Mouse (Mus musculus) cerebellum, adult 2 months (tissue): Measurements from ENCODE around the gene Fam32a. TPM values are rescaled to one million over a fixed set of nuclear protein-coding genes. Genes with fewer than 3 reads are reported as not detected.

Experiments used
- DNase-seq, 2 experiments: peaks; one replicate each; pipeline ENCODE4 v3.0.0; 2021
- H3K27ac ChIP-seq: fragments of 200-500 bp; 2 replicates; pipeline ENCODE4 v1.5.1; 2012; ENCODE audit warnings: low read length, control low read depth, inconsistent platforms; ENCODE audit not compliant: insufficient read depth
- H3K27me3 ChIP-seq: fragments of 200-500 bp; 2 replicates; pipeline ENCODE4 v1.6.1; 2012; ENCODE audit warnings: inconsistent platforms, mild to moderate bottlenecking, low read length, moderate library complexity; ENCODE audit not compliant: control insufficient read depth, insufficient read depth
- H3K4me1 ChIP-seq: fragments of 200-500 bp; 2 replicates; pipeline ENCODE4 v1.6.1; 2011; ENCODE audit warnings: low read length; ENCODE audit not compliant: control insufficient read depth, insufficient read depth
- H3K4me3 ChIP-seq: fragments of 200-500 bp; replicated peaks from 2 replicates; pipeline ENCODE3; 2011; ENCODE audit warnings: mild to moderate bottlenecking, low read depth, low read length, control low read depth; ENCODE audit not compliant: insufficient read depth
- CTCF ChIP-seq: fragments of 200-500 bp; IDR thresholded peaks from 2 replicates; pipeline ENCODE4 v1.5.1; 2011; ENCODE audit warnings: low read depth, mild to moderate bottlenecking, control low read depth, low read length, moderate library complexity, borderline replicate concordance; ENCODE audit not compliant: insufficient read depth
- POLR2A ChIP-seq: fragments of 200-500 bp; IDR thresholded peaks from 2 replicates; pipeline ENCODE4 v1.6.1; 2011; ENCODE audit warnings: low read length, control low read depth, borderline replicate concordance; ENCODE audit not compliant: insufficient read depth
- WGBS: fragments of 180-500 bp; shearing (Covaris S2); methylation state at CpG from one replicate; pipeline ENCODE4 v1.1.7; 2018; 5-methylcytosine and 5-hydroxymethylcytosine counted together
- polyA plus RNA-seq: library from polyadenylated mRNA; depleted of rRNA; stranded (reverse); fragments of >200 nt; gene quantifications from 2 replicates; pipeline ENCODE4 v1.2.3, GENCODE M21; 2012; rRNA removed

Gene Fam32a
- polyA plus RNA-seq: 71.2 and 78.5 TPM in 2 replicates

DNA sequence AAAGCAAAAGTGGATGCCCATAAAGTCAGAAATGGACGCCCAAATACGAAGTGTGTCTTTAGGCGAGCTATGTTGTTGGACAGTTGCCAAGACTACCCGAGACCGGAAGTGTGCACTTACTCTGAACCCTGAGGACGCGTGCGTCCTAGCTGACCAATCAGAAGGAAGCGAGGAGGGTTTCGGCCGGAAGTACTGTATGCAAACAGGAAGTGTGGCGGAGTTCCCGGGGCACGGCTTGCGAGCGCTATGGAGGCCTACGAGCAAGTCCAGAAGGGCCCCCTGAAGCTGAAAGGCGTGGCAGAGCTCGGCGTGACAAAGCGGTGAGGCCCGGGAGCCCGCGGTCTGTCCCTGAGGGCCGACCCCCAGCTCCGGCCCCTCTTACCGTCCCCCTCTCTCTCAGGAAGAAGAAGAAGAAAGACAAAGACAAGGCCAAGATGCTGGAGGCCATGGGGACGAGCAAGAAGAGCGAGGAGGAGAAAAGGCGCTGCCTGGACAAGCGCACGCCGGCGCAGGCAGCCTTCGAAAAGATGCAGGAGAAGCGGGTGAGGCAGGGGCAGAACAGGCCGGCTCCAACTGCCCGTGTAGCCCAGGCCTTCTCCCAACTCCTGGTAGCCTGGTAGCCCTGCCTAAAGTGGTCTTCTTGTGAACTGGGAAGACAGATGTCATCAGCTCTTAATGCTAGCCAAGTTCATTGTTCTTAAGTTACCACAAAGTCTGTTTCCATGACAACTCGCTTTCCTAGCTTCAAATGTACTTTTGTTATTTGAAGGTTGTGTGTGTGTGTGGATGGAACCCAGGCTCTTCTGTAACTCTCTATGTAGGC is at the start of gene Fam32a:
Gene Fam32a, plus strand, starts transcription at position 190 of the 823 bp plus-strand sequence.
- TF ChIP-seq CTCF (no peak), POLR2A (peak; percentile 49; the same call in 1 of the 2 replicates)

DNA sequence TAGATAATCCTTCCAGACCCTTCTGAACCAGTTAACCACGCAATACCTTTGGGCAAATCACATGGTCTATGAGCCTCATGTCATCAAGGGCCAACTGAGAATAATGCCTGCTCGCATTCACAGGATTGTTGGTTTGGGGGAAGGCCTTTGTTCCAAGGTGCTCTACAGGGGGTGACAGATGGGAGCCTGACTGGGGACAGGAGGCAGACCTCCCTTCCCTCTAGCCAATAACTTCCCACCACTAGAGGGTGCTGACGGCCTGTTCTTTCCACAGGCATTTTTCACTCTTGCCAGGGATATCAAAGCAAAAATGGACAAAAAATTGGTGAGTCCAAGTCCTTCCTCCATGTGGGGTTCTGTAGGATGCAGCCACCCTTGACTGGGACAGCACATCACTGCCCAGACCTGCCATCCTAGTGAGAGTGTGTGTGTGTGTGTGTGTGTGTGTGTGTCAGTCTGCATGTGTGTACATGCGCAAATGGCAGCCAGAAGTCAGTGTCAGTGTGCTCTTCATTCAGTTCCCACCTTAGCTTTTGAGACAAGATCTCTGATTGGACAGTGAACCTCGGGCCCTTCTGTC is 42.1 kb upstream of the Fam32a start:
- no peaks in the 10 kb centered on the region for H3K27me3 ChIP-seq
- no peak overlapping the region for H3K27ac ChIP-seq
- peak; percentile 70 to 75 for DNase-seq
- peaks cover 13% of the 10 kb centered on the region; the same call in 1 of the 2 replicates for H3K4me1 ChIP-seq
- 44% methylated on average over 5 of the region's 5 CpGs for WGBS
- no peak overlapping the region for H3K4me3 ChIP-seq
- TF ChIP-seq POLR2A: no peak
- peak; percentile 84 for TF ChIP-seq CTCF

More for the DNA sequence above, at the start of gene Fam32a:
- 9% methylated on average over 39 of the region's 39 CpGs for WGBS
- Histone ChIP-seq H3K27ac (peak within 1 kb of the TSS; percentile 37; the same call in 1 of the 2 replicates), H3K4me1 (no peaks in the 10 kb centered on the region; the same call in 1 of the 2 replicates), H3K4me3 (peak within 1 kb of the TSS; percentile 71), H3K27me3 (no peaks in the 10 kb centered on the region)
- peak; percentile 85 to 92 for DNase-seq

DNA sequence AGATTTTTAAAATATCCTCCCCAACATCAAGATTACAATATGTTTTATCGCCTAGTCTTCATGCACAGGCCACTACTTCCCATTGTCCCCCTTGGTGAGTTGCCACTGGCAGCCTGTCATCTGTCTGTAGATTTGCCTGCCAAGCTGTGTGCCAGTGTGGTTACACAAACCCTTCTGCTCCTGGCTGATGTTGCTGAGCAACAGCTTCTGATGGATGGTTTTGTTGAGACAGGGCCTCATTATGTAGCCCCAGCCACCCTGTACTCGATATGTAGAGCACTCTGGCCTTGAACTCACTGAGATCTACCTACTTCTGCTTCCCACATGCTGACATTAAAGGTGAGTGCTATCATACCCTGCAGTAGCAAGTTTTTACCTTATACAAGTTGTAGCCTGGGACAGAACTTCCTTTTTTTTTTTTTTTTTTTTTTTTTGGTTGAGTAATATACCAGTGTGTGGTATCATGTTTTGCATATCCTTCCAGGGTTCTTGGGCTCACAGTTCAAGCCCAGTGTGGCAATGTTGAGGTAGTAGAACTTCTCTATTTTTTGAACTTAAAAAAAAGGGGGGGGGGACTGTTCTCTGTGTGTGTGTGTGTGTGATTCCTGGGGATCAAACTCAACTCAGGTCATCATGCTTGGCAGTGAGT is 35.9 kb upstream of the Fam32a start:
- Histone ChIP-seq H3K4me3 (no peak overlapping the region), H3K27ac (no peak overlapping the region), H3K4me1 (no peaks in the 10 kb centered on the region), H3K27me3 (no peaks in the 10 kb centered on the region)
- WGBS: 14% methylated on average over 2 of the region's 2 CpGs
- TF ChIP-seq POLR2A: no peak
- no peak for TF ChIP-seq CTCF
- no peak for DNase-seq

DNA sequence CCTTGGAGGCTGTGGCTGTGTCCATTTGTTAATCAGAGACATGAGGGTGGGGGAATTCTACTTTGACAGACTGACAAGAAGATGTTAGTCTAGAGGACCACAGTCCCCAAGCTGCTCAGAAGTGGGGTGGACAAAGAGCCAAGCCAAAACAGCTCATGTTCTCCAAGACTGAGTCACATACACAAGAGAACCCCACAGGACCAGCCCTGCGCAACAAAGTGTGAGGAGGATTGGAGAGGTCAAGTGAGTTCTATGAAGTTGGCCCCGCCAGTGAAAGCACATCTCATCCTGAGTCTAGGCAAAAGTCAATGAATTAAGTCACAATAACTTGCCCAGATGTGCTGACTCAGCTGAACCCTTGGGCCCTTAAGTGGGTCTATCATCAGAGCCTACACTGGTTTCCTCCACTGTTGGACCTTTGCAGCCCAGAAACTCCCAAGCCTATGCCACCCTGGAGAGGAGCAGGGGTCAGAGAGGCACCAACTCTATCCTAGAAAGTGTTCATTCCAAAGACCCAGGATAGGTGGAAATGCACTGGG is 31.7 kb upstream of the Fam32a start:
- Histone ChIP-seq H3K4me1 (no peaks in the 10 kb centered on the region), H3K27ac (no peak overlapping the region), H3K4me3 (no peak overlapping the region), H3K27me3 (no peaks in the 10 kb centered on the region)
- WGBS: 81% methylated on average over 2 of the region's 2 CpGs
- DNase-seq: no peak
- TF ChIP-seq POLR2A: no peak
- TF ChIP-seq CTCF: no peak

DNA sequence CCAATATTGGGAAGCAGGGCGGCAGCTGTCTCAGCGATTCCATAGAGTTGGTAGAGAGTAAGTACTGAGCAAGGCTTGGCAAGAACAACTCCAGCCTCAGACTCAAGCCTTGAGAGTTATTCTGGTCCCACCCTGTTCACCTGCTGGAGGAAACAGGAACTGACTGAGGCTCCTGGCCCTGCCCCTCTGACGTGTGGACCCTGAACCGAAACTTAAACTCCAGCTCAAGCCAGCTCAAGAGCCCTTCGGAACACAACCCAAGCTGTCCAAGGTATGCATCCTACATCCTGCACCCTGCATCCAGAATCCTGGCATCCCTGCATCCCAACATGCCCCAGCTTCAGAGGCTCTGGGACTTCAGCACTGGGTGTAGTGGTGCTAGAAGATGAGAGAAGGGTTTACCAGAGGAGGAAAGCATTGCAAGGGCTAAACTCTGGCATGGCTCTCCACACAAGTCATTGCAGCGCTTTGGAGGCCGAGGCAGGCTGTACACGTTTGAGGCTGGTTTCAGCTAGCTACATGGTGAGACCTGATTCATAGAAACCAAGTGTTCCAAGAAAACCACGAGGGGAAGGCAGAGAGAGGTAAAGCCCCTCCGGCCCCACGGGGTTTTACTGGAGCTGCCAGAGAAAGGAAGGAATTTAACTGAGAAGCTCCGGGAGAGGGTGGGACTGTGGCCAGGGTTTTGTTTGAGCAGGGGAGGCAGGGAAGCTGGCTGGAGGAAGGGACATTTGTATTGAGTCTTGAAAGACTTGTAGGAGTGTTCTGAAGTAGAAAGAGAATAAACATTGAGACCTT is 29.9 kb upstream of the Fam32a start, which contains the start of gene Hsh2d:
Gene Hsh2d, plus strand, starts transcription at position 222 of the 798 bp plus-strand sequence.
- 53% methylated on average over 12 of the region's 12 CpGs for WGBS
- TF ChIP-seq POLR2A: no peak
- no peak for TF ChIP-seq CTCF
- no peak within 1 kb of the TSS for H3K27ac ChIP-seq
- no peaks in the 10 kb centered on the region for H3K4me1 ChIP-seq
- H3K27me3 ChIP-seq: no peaks in the 10 kb centered on the region
- no peak for DNase-seq
- no peak within 1 kb of the TSS for H3K4me3 ChIP-seq

DNA sequence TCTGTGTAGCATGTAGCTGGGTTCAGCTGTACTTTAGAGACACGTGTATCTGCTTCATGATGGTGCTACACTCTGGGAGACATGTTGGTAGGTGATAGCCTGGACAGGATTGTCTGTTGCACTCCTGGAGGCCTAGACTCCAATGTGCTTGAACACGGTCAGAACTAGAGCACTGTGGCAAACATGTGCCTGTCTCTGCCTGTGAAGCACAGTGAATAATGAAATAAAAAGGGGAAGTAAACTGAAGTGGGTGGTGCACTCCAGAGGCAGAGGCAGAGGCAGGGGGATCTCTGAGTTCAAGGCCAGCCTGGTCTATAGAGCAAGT is 29.4 kb upstream of the Fam32a start:
- 71% methylated on average over 2 of the region's 2 CpGs for WGBS
- H3K27me3 ChIP-seq: no peaks in the 10 kb centered on the region

DNA sequence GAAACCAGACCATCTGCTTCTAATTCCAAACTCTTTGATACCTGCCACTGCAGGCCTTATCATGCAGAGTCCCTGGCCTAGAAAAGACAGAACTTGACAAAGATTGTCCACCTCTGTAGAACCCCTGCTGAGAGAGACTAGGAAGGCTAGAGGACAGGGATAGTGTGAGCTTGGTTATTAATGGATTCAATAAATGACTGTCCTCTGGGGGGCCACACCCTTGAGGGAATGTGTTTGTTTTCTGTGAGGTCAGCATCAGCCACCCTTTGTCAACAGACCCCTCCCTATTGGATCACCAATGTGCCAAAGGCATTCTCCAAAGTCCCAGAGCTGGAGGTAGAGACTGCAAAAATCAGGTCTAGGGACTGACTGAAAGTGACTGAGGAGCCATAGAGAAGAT is 27.5 kb upstream of the Fam32a start:
- Histone ChIP-seq H3K4me3 (no peak overlapping the region), H3K27ac (no peak overlapping the region), H3K27me3 (no peaks in the 10 kb centered on the region), H3K4me1 (no peaks in the 10 kb centered on the region)
- TF ChIP-seq CTCF (no peak), POLR2A (no peak)
- no peak for DNase-seq

More for the DNA sequence above, 29.4 kb upstream of the Fam32a start:
- DNase-seq: no peak
- Histone ChIP-seq H3K4me1 (no peaks in the 10 kb centered on the region), H3K27ac (no peak overlapping the region), H3K4me3 (no peak overlapping the region)
- TF ChIP-seq POLR2A: no peak
- TF ChIP-seq CTCF: no peak
